Mouse (Mus musculus) ES-Bruce4 (cell line): ENCODE data around the gene Arih2.

ENCODE experiments used
- CTCF ChIP-seq: IDR thresholded peaks from one replicate; pipeline ENCODE4 v1.8.1; 2011; ENCODE audit warnings: low read depth, low read length
- POLR2A ChIP-seq: IDR thresholded peaks from one replicate; pipeline ENCODE4 v1.8.1; 2011; ENCODE audit warnings: low read length; ENCODE audit not compliant: insufficient read depth

GRCm38 (mm10) chr9:108680026-108680425 lies 30.8 kb upstream of the Arih2 start:
- TF ChIP-seq POLR2A (no peak), CTCF (no peak)
